Mouse (Mus musculus) stomach, postnatal 0 days (tissue): ENCODE data around the gene Nppb.

Source experiments
- CTCF ChIP-seq: IDR thresholded peaks from 2 replicates; pipeline ENCODE4 v1.5.1; 2016; ENCODE audit warnings: antibody characterized with exemption, low read depth, mild to moderate bottlenecking, moderate library complexity
- EP300 ChIP-seq: optimal IDR thresholded peaks from 2 replicates; pipeline ENCODE3; 2016; ENCODE audit warnings: antibody characterized with exemption

DNA sequence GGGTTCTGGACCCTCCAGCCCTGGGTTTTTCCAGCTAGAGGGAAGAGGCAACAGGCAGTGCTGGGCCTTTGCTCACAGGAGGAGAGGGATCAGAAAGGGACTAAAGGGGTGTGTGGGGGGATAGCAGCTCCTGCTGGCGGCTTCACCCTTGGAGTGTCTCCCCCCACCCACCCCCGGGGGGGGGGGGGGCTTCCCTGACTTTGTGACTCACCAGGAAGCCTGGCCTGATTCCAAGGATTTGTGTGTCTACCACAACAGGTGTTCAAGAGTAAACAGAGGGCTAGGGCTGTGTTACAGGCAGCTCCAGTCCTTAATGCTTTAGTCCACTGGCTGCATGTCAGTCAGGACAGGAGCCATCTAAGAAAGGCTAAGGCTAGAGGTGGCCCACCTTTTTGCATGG lies 38.1 kb upstream of the Nppb start:
- TF ChIP-seq EP300 (no peak), CTCF (no peak)
